16 mouse cellular contexts compared by ENCODE assay signal in the genomic region with DNA sequence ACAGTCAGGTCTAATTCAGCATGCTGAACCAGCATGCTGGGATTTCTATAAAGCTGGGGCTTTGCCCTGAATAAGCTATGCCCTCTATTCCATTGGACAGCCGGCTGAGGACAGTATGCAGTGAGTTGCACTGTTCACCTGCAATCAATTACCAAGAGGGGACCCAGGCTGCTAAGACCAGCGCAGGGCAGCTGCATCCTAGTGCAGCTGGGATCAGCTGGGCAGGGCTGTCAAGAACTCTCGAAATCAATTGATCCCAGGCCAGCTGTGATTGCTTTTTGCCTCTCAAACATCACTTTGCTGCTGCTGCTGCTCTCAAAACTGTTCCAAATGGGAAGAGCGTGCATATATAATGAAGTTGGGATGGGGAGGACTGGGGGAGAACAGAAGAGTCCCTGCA.
A peak's percentile ranks its signal among the peaks of the same experiment; 100 is the strongest.
DNase-seq lines count a peak whose midpoint lies in the region; ATAC-seq and TF ChIP-seq lines count a peak whose summit lies in the region.
"Had no signal": no experiment of that assay in that cellular context is flagged by ENCODE, and none has a peak within 500 bp of the region (broad histone marks: within the 10 kb centered on the region; RNA-seq: fewer than 3 reads in every experiment).

No protein-coding gene starts in this region.

- H3K27me3 ChIP-seq in forebrain, embryonic 10.5 days (ENCODE audit: poor library complexity, severe bottlenecking), result no peaks in the 10 kb centered on the region
- H3K27me3 ChIP-seq in forebrain, embryonic 11.5 days (ENCODE audit: control insufficient read depth, insufficient read depth, low read length), result no peaks in the 10 kb centered on the region
- no peaks in the 10 kb centered on the region for H3K27me3 ChIP-seq in forebrain, embryonic 14.5 days (replicated peaks; ENCODE audit: control insufficient read depth, insufficient read depth, low read length)
- H3K27me3 ChIP-seq in limb, embryonic 10.5 days (ENCODE audit: low read depth, poor library complexity, severe bottlenecking), result no peaks in the 10 kb centered on the region
- H3K27me3 ChIP-seq in kidney, embryonic 14.5 days (ENCODE audit: control insufficient read depth, insufficient read depth, low read length), result no peaks in the 10 kb centered on the region
- H3K27me3 ChIP-seq: heart, embryonic 15.5 days; Patski had no signal

- no peak for TF ChIP-seq CTCF in brain, embryonic 14.5 days (IDR thresholded peaks at IDR 0.05; ENCODE audit: borderline replicate concordance, extremely low read depth, insufficient read depth, insufficient read length)
- no peak for TF ChIP-seq CTCF in layer of hippocampus, adult 2 months (conservative IDR thresholded peaks at IDR 0.05)

- no peaks in the 10 kb centered on the region for H3K9me3 ChIP-seq in forebrain, embryonic 10.5 days
- no peaks in the 10 kb centered on the region for H3K9me3 ChIP-seq in forebrain, embryonic 11.5 days (ENCODE audit: control insufficient read depth, low read length)
- no peaks in the 10 kb centered on the region for H3K9me3 ChIP-seq in forebrain, embryonic 14.5 days (replicated peaks; ENCODE audit: control insufficient read depth, low read length)
- H3K9me3 ChIP-seq in limb, embryonic 10.5 days (replicated peaks), result no peaks in the 10 kb centered on the region
- no peaks in the 10 kb centered on the region for H3K9me3 ChIP-seq in kidney, embryonic 14.5 days (ENCODE audit: control insufficient read depth, low read length)
- H3K9me3 ChIP-seq: heart, embryonic 15.5 days had no signal

- H3K27ac ChIP-seq in forebrain, embryonic 10.5 days, result no peak overlapping the region
- no peak overlapping the region for H3K27ac ChIP-seq in forebrain, embryonic 11.5 days (ENCODE audit: low read depth, low read length)
- H3K27ac ChIP-seq in forebrain, embryonic 14.5 days (ENCODE audit: low read depth, low read length), result no peak overlapping the region
- H3K27ac ChIP-seq in limb, embryonic 10.5 days, result no peak overlapping the region
- H3K27ac ChIP-seq in kidney, embryonic 14.5 days (ENCODE audit: low read depth, low read length), result no peak overlapping the region
- no peak overlapping the region for H3K27ac ChIP-seq in layer of hippocampus, adult 2 months
- H3K27ac ChIP-seq: heart, embryonic 15.5 days; macrophage had no signal

- no peaks in the 10 kb centered on the region for H3K4me1 ChIP-seq in forebrain, embryonic 10.5 days
- H3K4me1 ChIP-seq in forebrain, embryonic 11.5 days (replicated peaks; ENCODE audit: control insufficient read depth, insufficient read depth, low read length), result no peaks in the 10 kb centered on the region
- no peaks in the 10 kb centered on the region for H3K4me1 ChIP-seq in forebrain, embryonic 14.5 days (ENCODE audit: control insufficient read depth, insufficient read depth, low read length)
- peaks cover 6% of the 10 kb centered on the region for H3K4me1 ChIP-seq in limb, embryonic 10.5 days
- no peaks in the 10 kb centered on the region for H3K4me1 ChIP-seq in kidney, embryonic 14.5 days (ENCODE audit: control insufficient read depth, insufficient read depth, low read length)
- H3K4me1 ChIP-seq: heart, embryonic 15.5 days had no signal

- DNase-seq in forebrain, embryonic 10.5 days (ENCODE audit: extremely low spot score, low spot score), result peak; percentile 23
- DNase-seq in forebrain, embryonic 11.5 days (ENCODE audit: low spot score), result no peak
- peak; percentile 59 for DNase-seq in brain, embryonic 14.5 days (ENCODE audit: low read depth)
- DNase-seq in forebrain, embryonic 14.5 days (ENCODE audit: low spot score), result peak; percentile 20
- DNase-seq in limb, embryonic 10.5 days (ENCODE audit: low spot score), result peak; percentile 73
- DNase-seq in ovary, postnatal 10 days (ENCODE audit: low spot score), result no peak
- no peak for DNase-seq in layer of hippocampus, adult 2 months (ENCODE audit: low spot score in 2 of 2)
- DNase-seq: cerebellum, adult 11 months; heart, adult 18-20 months; kidney, adult 8-10 months; liver; lung, adult 18-20 months had no signal

- no peak overlapping the region for H3K4me3 ChIP-seq in forebrain, embryonic 10.5 days
- H3K4me3 ChIP-seq in forebrain, embryonic 11.5 days (ENCODE audit: low read depth, low read length), result no peak overlapping the region
- H3K4me3 ChIP-seq in forebrain, embryonic 14.5 days (ENCODE audit: low read depth, low read length), result no peak overlapping the region
- no peak overlapping the region for H3K4me3 ChIP-seq in limb, embryonic 10.5 days
- no peak overlapping the region for H3K4me3 ChIP-seq in kidney, embryonic 14.5 days (ENCODE audit: low read length)
- H3K4me3 ChIP-seq in layer of hippocampus, adult 2 months, result no peak overlapping the region
- H3K4me3 ChIP-seq: heart, embryonic 15.5 days had no signal

- no peak for TF ChIP-seq POLR2A in brain, embryonic 14.5 days (IDR thresholded peaks at IDR 0.05; ENCODE audit: borderline replicate concordance, extremely low read depth, insufficient read depth, insufficient read length, poor library complexity, severe bottlenecking)

- no peak; the same call in 1 of the 2 replicates for ATAC-seq in forebrain, embryonic 11.5 days (replicated peaks; ENCODE audit: low FRiP score)
- peak; percentile 58 for ATAC-seq in forebrain, embryonic 14.5 days
- no peak for ATAC-seq in kidney, embryonic 14.5 days (ENCODE audit: low FRiP score, low TSS enrichment)
- ATAC-seq: Patski had no signal

- no peak overlapping the region for H3K9ac ChIP-seq in forebrain, embryonic 11.5 days (ENCODE audit: low read length)
- H3K9ac ChIP-seq in forebrain, embryonic 14.5 days (ENCODE audit: low read length), result no peak overlapping the region
- H3K9ac ChIP-seq in kidney, embryonic 14.5 days (ENCODE audit: low read depth, low read length), result no peak overlapping the region
- H3K9ac ChIP-seq: heart, embryonic 15.5 days had no signal

- no peak overlapping the region for H3K4me2 ChIP-seq in forebrain, embryonic 11.5 days (ENCODE audit: low read depth, low read length, severe bottlenecking)
- H3K4me2 ChIP-seq in forebrain, embryonic 14.5 days (ENCODE audit: low read length), result no peak overlapping the region
- no peak overlapping the region for H3K4me2 ChIP-seq in kidney, embryonic 14.5 days (replicated peaks; ENCODE audit: low read depth, low read length)
- H3K4me2 ChIP-seq: heart, embryonic 15.5 days had no signal

- 47% methylated on average over 4 of the region's 4 CpGs for WGBS in forebrain, embryonic 10.5 days
- WGBS in forebrain, embryonic 11.5 days, result 48% methylated on average over 4 of the region's 4 CpGs
- WGBS in forebrain, embryonic 14.5 days, result 60% methylated on average over 4 of the region's 4 CpGs
- 13% methylated on average over 4 of the region's 4 CpGs for WGBS in limb, embryonic 10.5 days
- 46% methylated on average over 4 of the region's 4 CpGs for WGBS in kidney, embryonic 14.5 days

- H3K36me3 ChIP-seq in forebrain, embryonic 10.5 days (replicated peaks), result no peaks in the 10 kb centered on the region
- no peaks in the 10 kb centered on the region for H3K36me3 ChIP-seq in forebrain, embryonic 11.5 days (ENCODE audit: control insufficient read depth, insufficient read depth, low read length)
- H3K36me3 ChIP-seq in forebrain, embryonic 14.5 days (ENCODE audit: control insufficient read depth, insufficient read depth, low read length), result no peaks in the 10 kb centered on the region
- no peaks in the 10 kb centered on the region for H3K36me3 ChIP-seq in limb, embryonic 10.5 days
- H3K36me3 ChIP-seq in kidney, embryonic 14.5 days (ENCODE audit: control insufficient read depth, insufficient read depth, low read length), result no peaks in the 10 kb centered on the region
- H3K36me3 ChIP-seq: heart, embryonic 15.5 days had no signal

Comparison
In these comparisons a context has a peak if more than half of its experiments do, and no peak if none do; other contexts are left out.
1. DNase-seq: peak in forebrain, embryonic 10.5 days (single experiment), brain, embryonic 14.5 days (single experiment), forebrain, embryonic 14.5 days (single experiment) and limb, embryonic 10.5 days (single experiment); none in forebrain, embryonic 11.5 days (single experiment), ovary, postnatal 10 days (single experiment) and layer of hippocampus, adult 2 months (0 of 2).